Mouse (Mus musculus): ENCODE results near the gene Gm15217. TPM values are rescaled to one million over a fixed set of nuclear protein-coding genes. Genes with fewer than 3 reads are reported as not detected.

Gm15217 gene
- total RNA-seq, 1 experiment, result not detected

DNA sequence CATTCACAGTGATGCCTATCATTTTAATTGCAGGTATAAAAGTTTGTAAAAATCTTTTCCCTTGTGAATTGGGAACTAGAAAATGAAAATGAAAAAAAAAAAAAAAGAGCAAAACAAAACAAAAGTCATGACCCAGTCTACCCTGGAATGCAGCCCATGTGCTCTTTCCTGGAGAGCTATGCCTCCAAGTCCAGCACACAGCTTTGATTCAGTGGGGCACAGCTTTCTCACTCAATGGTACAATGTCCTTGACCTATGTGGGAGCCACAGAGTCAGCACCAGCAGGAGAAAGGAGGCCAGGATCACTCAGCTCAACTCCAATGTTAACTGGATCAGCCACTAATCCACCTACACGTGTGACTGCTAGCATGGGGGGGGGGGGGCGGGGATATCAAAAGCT lies 20.7 kb downstream of the Gm15217 start:
- Histone ChIP-seq H3K36me3 (ENCODE audit: control insufficient read depth, insufficient read depth, low read length, poor library complexity, severe bottlenecking) (no peaks in the 10 kb centered on the region), H3K4me1 (ENCODE audit: control insufficient read depth in 2 of 2, insufficient read depth in 2 of 2, low read length in 2 of 2, poor library complexity in 1 of 2) (peaks cover 0 to 10% of the 10 kb centered on the region in 2 experiments; a peak in 2 of 4 replicates), H3K9me3 (ENCODE audit: control insufficient read depth, insufficient read depth, low read depth, low read length) (no peaks in the 10 kb centered on the region), H3K4me3 (ENCODE audit: insufficient read depth in 1 of 2, low read depth in 1 of 2, low read length in 2 of 2, poor library complexity in 1 of 2, severe bottlenecking in 1 of 2) (no peak overlapping the region), H3K9ac (ENCODE audit: insufficient read depth, low read depth, low read length, poor library complexity, severe bottlenecking) (no peak overlapping the region), H3K27ac (ENCODE audit: insufficient read depth, low read depth, low read length, poor library complexity, severe bottlenecking) (no peak overlapping the region)
- no peak for DNase-seq (ENCODE audit: low read depth, low spot score)
- TF ChIP-seq ZNF384 (IDR thresholded peaks at IDR 0.05; ENCODE audit: low read depth, low read length) (no peak), HCFC1 (IDR thresholded peaks at IDR 0.05; ENCODE audit: borderline replicate concordance, insufficient read depth, low read length) (no peak), ZC3H11A (IDR thresholded peaks at IDR 0.05; ENCODE audit: borderline replicate concordance, low read depth, low read length) (no peak), CHD2 (IDR thresholded peaks at IDR 0.05; ENCODE audit: low read depth, low read length) (no peak), MAFK (IDR thresholded peaks at IDR 0.05; ENCODE audit: insufficient read depth, low read depth, low read length) (no peak)
- in situ Hi-C loops (cut with MboI; ENCODE audit: low sequenced_read_pairs in 2 of 2, unreplicated experiment in 2 of 2), result no loop called here

GRCm38 (mm10) chr14:46408319-46408718 lies 29.1 kb downstream of the Gm15217 start:
- no peak for DNase-seq (ENCODE audit: low read depth, low spot score)
- H3K36me3 ChIP-seq (ENCODE audit: control insufficient read depth, insufficient read depth, low read length, poor library complexity, severe bottlenecking), result no peaks in the 10 kb centered on the region
- H3K9me3 ChIP-seq (ENCODE audit: control insufficient read depth, insufficient read depth, low read depth, low read length), result no peaks in the 10 kb centered on the region
- TF ChIP-seq MAFK (IDR thresholded peaks at IDR 0.05; ENCODE audit: insufficient read depth, low read depth, low read length) (no peak), CHD2 (IDR thresholded peaks at IDR 0.05; ENCODE audit: low read depth, low read length) (no peak), ZNF384 (IDR thresholded peaks at IDR 0.05; ENCODE audit: low read depth, low read length) (no peak), ZC3H11A (IDR thresholded peaks at IDR 0.05; ENCODE audit: borderline replicate concordance, low read depth, low read length) (no peak), HCFC1 (IDR thresholded peaks at IDR 0.05; ENCODE audit: borderline replicate concordance, insufficient read depth, low read length) (no peak)
- in situ Hi-C loops (cut with MboI; ENCODE audit: low sequenced_read_pairs in 2 of 2, unreplicated experiment in 2 of 2), result no loop called here
- H3K4me1 ChIP-seq (ENCODE audit: control insufficient read depth in 2 of 2, insufficient read depth in 2 of 2, low read length in 2 of 2, poor library complexity in 1 of 2), result peaks cover under 1 to 19% of the 10 kb centered on the region in 2 experiments; a peak in 3 of 4 replicates
- H3K27ac ChIP-seq (ENCODE audit: insufficient read depth, low read depth, low read length, poor library complexity, severe bottlenecking), result no peak overlapping the region
- H3K9ac ChIP-seq (ENCODE audit: insufficient read depth, low read depth, low read length, poor library complexity, severe bottlenecking), result no peak overlapping the region
- H3K4me3 ChIP-seq (ENCODE audit: insufficient read depth in 1 of 2, low read depth in 1 of 2, low read length in 2 of 2, poor library complexity in 1 of 2, severe bottlenecking in 1 of 2), result no peak overlapping the region

GRCm38 (mm10) chr14:46409016-46409415 lies 29.8 kb downstream of the Gm15217 start:
- Histone ChIP-seq H3K4me3 (ENCODE audit: insufficient read depth in 1 of 2, low read depth in 1 of 2, low read length in 2 of 2, poor library complexity in 1 of 2, severe bottlenecking in 1 of 2) (no peak overlapping the region), H3K4me1 (ENCODE audit: control insufficient read depth in 2 of 2, insufficient read depth in 2 of 2, low read length in 2 of 2, poor library complexity in 1 of 2) (peaks cover 1 to 19% of the 10 kb centered on the region in 2 experiments; a peak in 3 of 4 replicates), H3K9ac (ENCODE audit: insufficient read depth, low read depth, low read length, poor library complexity, severe bottlenecking) (no peak overlapping the region), H3K27ac (ENCODE audit: insufficient read depth, low read depth, low read length, poor library complexity, severe bottlenecking) (no peak overlapping the region), H3K36me3 (ENCODE audit: control insufficient read depth, insufficient read depth, low read length, poor library complexity, severe bottlenecking) (no peaks in the 10 kb centered on the region), H3K9me3 (ENCODE audit: control insufficient read depth, insufficient read depth, low read depth, low read length) (no peaks in the 10 kb centered on the region)
- in situ Hi-C loops (cut with MboI; ENCODE audit: low sequenced_read_pairs in 2 of 2, unreplicated experiment in 2 of 2), result no loop called here
- no peak for DNase-seq (ENCODE audit: low read depth, low spot score)
- TF ChIP-seq ZNF384 (IDR thresholded peaks at IDR 0.05; ENCODE audit: low read depth, low read length) (no peak), MAFK (IDR thresholded peaks at IDR 0.05; ENCODE audit: insufficient read depth, low read depth, low read length) (no peak), HCFC1 (IDR thresholded peaks at IDR 0.05; ENCODE audit: borderline replicate concordance, insufficient read depth, low read length) (no peak), ZC3H11A (IDR thresholded peaks at IDR 0.05; ENCODE audit: borderline replicate concordance, low read depth, low read length) (no peak), CHD2 (IDR thresholded peaks at IDR 0.05; ENCODE audit: low read depth, low read length) (no peak)

- no peak for DNase-seq (ENCODE audit: low read depth, low spot score)
- no peaks in the 10 kb centered on the region for H3K9me3 ChIP-seq (ENCODE audit: control insufficient read depth, insufficient read depth, low read depth, low read length)
- H3K36me3 ChIP-seq (ENCODE audit: control insufficient read depth, insufficient read depth, low read length, poor library complexity, severe bottlenecking), result no peaks in the 10 kb centered on the region
- no peak overlapping the region for H3K9ac ChIP-seq (ENCODE audit: insufficient read depth, low read depth, low read length, poor library complexity, severe bottlenecking)
- peak overlapping the region; percentile 51; the same call in 1 of the 2 replicates for H3K27ac ChIP-seq (ENCODE audit: insufficient read depth, low read depth, low read length, poor library complexity, severe bottlenecking)
- TF ChIP-seq ZC3H11A (IDR thresholded peaks at IDR 0.05; ENCODE audit: borderline replicate concordance, low read depth, low read length), result no peak
- no peak for TF ChIP-seq ZNF384 (IDR thresholded peaks at IDR 0.05; ENCODE audit: low read depth, low read length)
- TF ChIP-seq CHD2 (IDR thresholded peaks at IDR 0.05; ENCODE audit: low read depth, low read length), result no peak
- no peak for TF ChIP-seq MAFK (IDR thresholded peaks at IDR 0.05; ENCODE audit: insufficient read depth, low read depth, low read length)
- TF ChIP-seq HCFC1 (IDR thresholded peaks at IDR 0.05; ENCODE audit: borderline replicate concordance, insufficient read depth, low read length), result no peak
- H3K4me1 ChIP-seq (ENCODE audit: control insufficient read depth in 2 of 2, insufficient read depth in 2 of 2, low read length in 2 of 2, poor library complexity in 1 of 2), result peaks cover 1 to 19% of the 10 kb centered on the region in 2 experiments; a peak in 3 of 4 replicates
- no peak overlapping the region for H3K4me3 ChIP-seq (ENCODE audit: insufficient read depth in 1 of 2, low read depth in 1 of 2, low read length in 2 of 2, poor library complexity in 1 of 2, severe bottlenecking in 1 of 2)
- in situ Hi-C loops (cut with MboI; ENCODE audit: low sequenced_read_pairs in 2 of 2, unreplicated experiment in 2 of 2), result no loop called here
Observed at GRCm38 (mm10) chr14:46410557-46411120, 31.4 kb downstream of the Gm15217 start.
